Mouse (Mus musculus): ENCODE results near the gene H2-M5.

H2-M5 gene

DNA sequence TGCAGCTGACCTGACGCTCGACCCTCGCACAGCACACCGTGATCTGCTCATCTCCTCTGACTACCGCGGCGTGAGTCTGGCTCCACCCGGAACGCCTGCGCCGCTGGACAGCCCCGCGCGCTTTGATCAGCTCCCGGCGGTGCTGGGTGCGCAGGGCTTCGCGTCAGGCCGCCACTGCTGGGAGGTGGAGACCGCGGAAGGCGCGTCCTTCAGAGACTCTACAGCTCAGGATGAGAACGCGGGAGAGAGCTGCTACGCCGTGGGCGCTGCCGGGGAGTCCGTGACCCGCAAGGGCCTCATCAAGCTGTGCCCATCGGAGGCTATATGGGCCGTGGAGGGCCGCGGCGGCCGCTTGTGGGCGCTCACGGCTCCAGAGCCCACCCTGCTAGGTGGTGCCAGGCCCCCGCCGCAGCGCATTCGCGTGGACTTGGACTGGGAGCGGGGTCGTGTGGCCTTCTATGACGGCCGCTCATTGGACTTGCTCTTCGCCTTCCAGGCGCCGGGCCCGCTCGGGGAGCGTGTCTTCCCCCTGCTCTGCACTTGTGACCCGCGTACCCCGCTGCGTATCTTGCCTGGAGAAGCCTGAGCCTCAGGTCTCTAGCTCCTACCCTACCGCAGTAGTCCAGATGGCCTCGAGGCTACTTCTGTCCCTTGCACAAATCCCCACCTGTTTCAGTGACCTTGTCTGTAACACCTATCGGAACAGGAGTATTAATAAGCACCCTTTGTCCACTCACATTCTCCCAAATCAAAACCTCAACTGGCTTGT is 42.1 kb downstream of the H2-M5 start:
- WGBS, result 2% methylated on average over 62 of the region's 62 CpGs

DNA sequence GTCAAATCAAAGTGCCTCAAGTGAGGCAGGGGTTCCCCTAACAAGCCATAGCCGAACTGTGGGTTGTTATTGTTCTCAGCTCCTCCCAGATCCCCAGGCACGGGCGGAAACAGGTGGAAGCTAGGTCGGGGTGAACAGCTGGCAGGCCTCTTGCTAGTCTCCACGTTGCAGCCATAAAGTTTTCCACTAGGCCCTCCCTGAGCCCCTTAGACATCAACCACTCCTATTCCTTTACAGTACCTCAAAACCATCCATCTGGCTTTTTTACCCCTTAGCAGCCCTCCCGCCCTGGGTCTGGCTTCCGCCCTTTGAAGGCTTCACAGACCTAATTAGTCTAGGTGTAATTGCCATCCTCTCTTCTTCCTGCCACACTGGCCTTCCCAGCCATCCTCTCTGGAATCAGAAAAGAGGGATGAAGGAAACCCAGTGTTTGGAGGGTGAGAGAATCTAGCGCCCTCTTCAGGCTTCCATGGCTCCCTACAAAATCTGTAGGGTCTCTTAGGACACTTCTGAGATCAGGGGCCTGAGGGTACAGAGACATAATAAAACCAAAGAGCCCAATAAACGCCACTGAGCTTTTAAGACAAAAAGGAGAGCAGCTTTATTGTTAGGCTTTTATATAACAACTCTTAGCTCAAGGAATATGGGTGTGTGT is 45.1 kb downstream of the H2-M5 start:
- 40% methylated on average over 9 of the region's 9 CpGs for WGBS

DNA sequence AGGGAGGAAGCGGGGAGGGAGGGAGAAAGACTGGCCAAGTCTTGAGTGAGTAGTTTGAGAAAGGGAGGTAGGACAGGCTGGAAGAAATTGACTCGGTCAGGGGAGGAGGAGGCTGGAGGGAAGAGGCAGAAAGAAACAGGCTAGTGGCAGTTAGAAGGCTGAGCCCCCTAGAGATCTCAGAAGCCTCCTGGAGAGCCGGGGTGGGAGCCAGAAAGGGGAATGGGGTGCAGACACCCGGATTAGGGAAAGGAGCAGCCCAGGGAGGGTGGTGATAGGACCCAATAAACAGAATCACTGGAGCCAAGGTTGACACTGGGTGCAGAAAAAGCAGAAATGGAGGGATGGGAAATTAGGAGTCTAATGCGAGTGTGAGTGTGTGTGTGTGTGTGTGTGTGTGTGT is 45.6 kb downstream of the H2-M5 start:
- 34% methylated on average over 5 of the region's 5 CpGs for WGBS

DNA sequence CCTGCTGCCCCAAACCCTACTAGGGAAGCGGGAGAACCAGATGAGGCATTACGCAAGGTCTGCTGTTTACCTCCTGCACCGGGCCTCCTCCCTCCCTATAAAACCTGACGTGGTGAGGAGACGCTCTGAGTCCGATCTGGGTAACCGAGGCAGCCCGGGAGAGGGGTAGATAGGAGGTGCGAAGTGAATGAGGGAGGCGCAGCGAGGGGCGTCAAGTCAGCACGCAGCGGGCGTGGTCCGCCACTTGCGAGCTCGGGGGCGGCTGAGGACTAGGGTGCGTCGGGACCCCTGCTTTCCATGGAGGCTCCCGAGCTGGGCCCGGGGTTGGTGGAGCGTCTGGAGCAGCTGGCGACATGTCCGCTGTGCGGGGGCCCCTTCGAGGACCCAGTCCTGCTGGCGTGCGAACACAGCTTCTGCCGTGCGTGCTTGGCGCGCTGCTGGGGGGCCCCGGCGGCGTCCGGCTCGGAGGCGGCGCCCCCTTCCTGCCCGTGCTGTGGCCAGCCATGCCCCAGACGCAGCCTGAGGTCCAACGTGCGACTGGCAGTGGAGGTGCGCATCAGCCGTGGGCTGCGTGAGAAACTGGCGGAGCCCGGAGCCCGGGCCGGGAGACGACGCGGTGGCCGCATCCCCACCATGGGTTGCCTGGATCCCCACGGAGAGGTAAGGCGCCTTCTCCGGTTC is 46.4 kb downstream of the H2-M5 start, which contains the start of gene Rnf39:
Rnf39 (plus strand) TSS at position 128 of the 681 bp plus-strand sequence.
- 7% methylated on average over 59 of the region's 59 CpGs for WGBS

GRCm38 (mm10) chr17:36942391-36942790 is 46.9 kb downstream of the H2-M5 start:
- 27% methylated on average over 10 of the region's 10 CpGs for WGBS

- WGBS, result 75% methylated on average over 2 of the region's 2 CpGs
These were observed 51.3 kb downstream of the H2-M5 start for GRCm38 (mm10) chr17:36938056-36938455.

Data from cerebral cortex, adult 2 months (tissue).